Comparison of ENCODE assay signal across 8 mouse cellular contexts in genomic region chr19:5965280-5965679, GRCm38 (mm10). TPM values are rescaled to one million over a fixed set of nuclear protein-coding genes. Genes with fewer than 3 reads are reported as not detected.
DNase-seq lines count a peak whose midpoint lies in the region; ATAC-seq lines count a peak whose summit lies in the region.

No protein-coding gene starts in this region.

- no peak overlapping the region for H3K4me3 ChIP-seq in embryonic facial prominence, embryonic 12.5 days

- intact Hi-C loops in heart, postnatal 14 days (cut with DNase I): loop anchor here (1.0 to 2.0 kb wide), 3 partner anchors 53 to 160 kb away; no protein-coding TSS in a partner anchor

- H3K4me1 ChIP-seq in embryonic facial prominence, embryonic 12.5 days: peaks cover 23% of the 10 kb centered on the region

- 5% methylated on average over 4 of the region's 4 CpGs for WGBS in embryonic facial prominence, embryonic 12.5 days

- peak; percentile 67 for DNase-seq in cerebellum, adult 11 months
- DNase-seq in adrenal gland, postnatal 10 days: peak; percentile 85
- peak; percentile 75 to 82 for DNase-seq in heart, postnatal 14 days
- DNase-seq in layer of hippocampus, postnatal 14 days (ENCODE audit: low spot score in 2 of 2): peak; percentile 61 to 78
- peak; percentile 92 for DNase-seq in lung, postnatal 36 days
- DNase-seq in right cerebral cortex, postnatal 4 days: peak; percentile 75

- no peak overlapping the region for H3K9ac ChIP-seq in embryonic facial prominence, embryonic 12.5 days

- H3K27me3 ChIP-seq in embryonic facial prominence, embryonic 12.5 days: no peaks in the 10 kb centered on the region

- H3K36me3 ChIP-seq in embryonic facial prominence, embryonic 12.5 days: peaks cover 11% of the 10 kb centered on the region; the same call in 1 of the 2 replicates

- no peak for ATAC-seq in cerebellum, adult (ENCODE audit: insufficient number of reproducible peaks, low FRiP score, low TSS enrichment)
- no peak for ATAC-seq in embryonic facial prominence, embryonic 12.5 days (ENCODE audit: insufficient number of reproducible peaks, insufficient read depth, low FRiP score, low TSS enrichment)

- no peak overlapping the region for H3K27ac ChIP-seq in embryonic facial prominence, embryonic 12.5 days

- H3K9me3 ChIP-seq in embryonic facial prominence, embryonic 12.5 days: no peaks in the 10 kb centered on the region

- H3K4me2 ChIP-seq in embryonic facial prominence, embryonic 12.5 days (replicated peaks): peak overlapping the region; percentile 81; the same call in 1 of the 2 replicates

RNA-seq across cellular contexts. Expression of gene Pola2, which starts 1.3 kb away (rescaled TPM):
- total RNA-seq in adrenal gland, postnatal 10 days (2021): 10 to 100 TPM; 21.3 to 28.0 TPM
- polyA plus RNA-seq in embryonic facial prominence, embryonic 12.5 days (2016; fragmentation: Nextera tagmentation; extraction: Ambion mirVana): 80.5 and 82.9 TPM in 2 replicates
- 10 to 100 TPM; 12.3 to 14.2 TPM for total RNA-seq in heart, postnatal 14 days (2021)
- 1 to 10 TPM; 8.0 to 10.0 TPM for total RNA-seq in layer of hippocampus, postnatal 14 days (2021)

RNA-seq across cellular contexts. Expression of gene Slc22a20, which starts 20.7 kb away (rescaled TPM):
- not detected for total RNA-seq in adrenal gland, postnatal 10 days (2021)
- polyA plus RNA-seq in embryonic facial prominence, embryonic 12.5 days (2016; fragmentation: Nextera tagmentation; extraction: Ambion mirVana): not detected in 2 replicates
- total RNA-seq in heart, postnatal 14 days (2021): not detected
- not detected for total RNA-seq in layer of hippocampus, postnatal 14 days (2021)

RNA-seq across cellular contexts. Expression of gene Cdc42ep2, which starts 40.7 kb away (rescaled TPM):
- 10 to 100 TPM; 10.8 to 11.2 TPM for total RNA-seq in adrenal gland, postnatal 10 days (2021)
- polyA plus RNA-seq in embryonic facial prominence, embryonic 12.5 days (2016; fragmentation: Nextera tagmentation; extraction: Ambion mirVana): 3.6 and 4.2 TPM in 2 replicates
- 10 to 100 TPM in 1 of 2 experiments, 1 to 10 TPM in 1; 9.9 to 12.0 TPM for total RNA-seq in heart, postnatal 14 days (2021)
- 1 to 10 TPM; 4.7 to 5.7 TPM for total RNA-seq in layer of hippocampus, postnatal 14 days (2021)

RNA-seq across cellular contexts. Expression of gene Capn1, which starts 50.4 kb away (rescaled TPM):
- 10 to 100 TPM; 31.3 to 40.0 TPM for total RNA-seq in adrenal gland, postnatal 10 days (2021)
- polyA plus RNA-seq in embryonic facial prominence, embryonic 12.5 days (2016; fragmentation: Nextera tagmentation; extraction: Ambion mirVana): 7.0 and 7.7 TPM in 2 replicates
- total RNA-seq in heart, postnatal 14 days (2021): 10 to 100 TPM; 31.7 to 36.8 TPM
- total RNA-seq in layer of hippocampus, postnatal 14 days (2021): 10 to 100 TPM; 21.3 to 23.1 TPM

RNA-seq across cellular contexts. Expression of gene Dpf2, which starts 52.5 kb away (rescaled TPM):
- 100 to 1,000 TPM; 105 to 119 TPM for total RNA-seq in adrenal gland, postnatal 10 days (2021)
- 192 and 207 TPM in 2 replicates for polyA plus RNA-seq in embryonic facial prominence, embryonic 12.5 days (2016; fragmentation: Nextera tagmentation; extraction: Ambion mirVana)
- total RNA-seq in heart, postnatal 14 days (2021): 100 to 1,000 TPM; 101 TPM
- 10 to 100 TPM; 78.1 to 92.3 TPM for total RNA-seq in layer of hippocampus, postnatal 14 days (2021)
